Mouse (Mus musculus) macrophage (primary cell): Measurements from ENCODE around the gene Disp3. TPM values are rescaled to one million over a fixed set of nuclear protein-coding genes. Genes with fewer than 3 reads are reported as not detected.

ENCODE experiments used
- H3K27ac ChIP-seq: fragments of 350-480 bp; formaldehyde crosslinking; 2 replicates; pipeline ENCODE4 v1.9.0; 2021
- H3K36me3 ChIP-seq: fragments of 350-480 bp; formaldehyde crosslinking; 2 replicates; pipeline ENCODE4 v1.9.0; 2021; ENCODE audit errors: inconsistent target
- H3K4me3 ChIP-seq: fragments of 350-480 bp; formaldehyde crosslinking; 2 replicates; pipeline ENCODE4 v1.9.0; 2021; ENCODE audit errors: inconsistent target
- H3K79me2 ChIP-seq: fragments of 350-480 bp; formaldehyde crosslinking; 2 replicates; pipeline ENCODE4 v1.9.0; 2021; ENCODE audit errors: inconsistent target
- whole genome bisulfite sequencing: methylation state at CpG from one replicate; pipeline ENCODE4 v1.1.7; 2026; ENCODE audit warnings: inconsistent platforms; ENCODE audit not compliant: missing documents; 5-methylcytosine and 5-hydroxymethylcytosine counted together
- polyA plus RNA-seq: library from polyadenylated mRNA; stranded (reverse); fragments of 250-400 nt; gene quantifications from 3 replicates; pipeline ENCODE4 v1.2.4, GENCODE M21; 2018; ENCODE audit warnings: inconsistent platforms
- total RNA-seq, 78 experiments: library from RNA; depleted of rRNA; stranded (reverse); fragments of 250-400 nt; gene quantifications; 1 replicate in 9 of 78; 2 replicates in 24 of 78; 3 replicates in 43 of 78; 4 replicates in 2 of 78; pipeline ENCODE4 v1.2.4; 2018; ENCODE audit warnings: inconsistent platforms in 56 of 78

The Disp3 gene
- not detected for total RNA-seq (2018; cell fraction: chromatin; rRNA removed)
- not detected for total RNA-seq (2018; cell fraction: cytosol; rRNA removed)
- total RNA-seq (2018; cell fraction: nucleus; rRNA removed) = not detected
- not detected in 3 replicates for polyA plus RNA-seq

DNA sequence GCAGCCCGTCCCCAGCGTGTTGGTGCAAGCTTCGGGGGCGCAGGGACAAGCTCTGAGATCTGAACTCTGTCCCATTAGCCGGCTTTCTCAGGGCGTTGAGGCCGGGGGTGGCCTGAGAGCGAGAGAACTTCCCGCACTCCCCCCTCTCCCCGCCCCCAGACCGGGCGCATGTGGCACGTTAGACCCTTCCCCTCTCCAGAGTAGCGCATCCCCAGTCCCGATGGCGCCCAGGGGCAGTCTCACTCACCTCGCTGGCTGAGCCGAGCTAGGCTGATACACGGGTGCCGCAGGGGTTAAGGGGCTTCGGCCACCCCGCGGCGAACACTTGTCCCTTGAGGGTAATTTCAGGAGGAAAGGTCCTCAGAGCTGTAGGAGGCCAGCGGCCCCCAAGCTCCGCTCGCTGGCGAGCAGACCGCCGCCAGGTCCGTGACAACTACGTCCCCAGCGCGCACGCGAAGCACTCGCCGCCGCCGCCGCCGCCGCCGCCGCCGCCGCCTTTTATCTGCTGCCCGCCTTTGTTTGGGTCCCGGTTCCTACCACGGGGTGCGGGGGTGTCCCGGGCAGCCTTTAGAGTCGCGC lies at the start of gene Disp3:
Disp3 (minus strand) TSS at position 490 of the 579 bp plus-strand sequence.
- H3K36me3 ChIP-seq = no peaks in the 10 kb centered on the region
- no peak within 1 kb of the TSS for H3K27ac ChIP-seq
- H3K4me3 ChIP-seq = no peak within 1 kb of the TSS
- no peaks in the 10 kb centered on the region for H3K79me2 ChIP-seq
- WGBS = 4% methylated on average over 28 of the region's 54 CpGs

DNA sequence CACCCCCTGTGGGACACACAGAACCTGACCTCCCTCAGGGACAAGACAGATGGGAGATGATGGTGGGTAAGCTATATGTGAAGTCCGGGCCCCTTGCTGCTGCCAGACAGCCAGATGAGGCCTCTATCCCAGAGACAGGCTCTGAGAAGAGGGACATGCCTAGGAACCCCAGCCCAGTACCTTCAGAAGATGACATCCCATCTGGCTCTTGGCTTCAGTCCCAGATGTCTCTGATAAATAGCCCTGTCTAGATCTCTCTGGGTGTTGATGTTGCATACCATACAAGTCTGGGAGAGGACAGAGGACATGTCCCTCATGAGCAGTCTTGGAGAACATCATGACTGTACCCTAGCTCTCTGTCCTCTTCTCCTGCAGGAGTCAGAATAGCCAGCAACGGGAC lies 42.5 kb upstream of the Disp3 start:
- Histone ChIP-seq H3K27ac (no peak overlapping the region), H3K79me2 (no peaks in the 10 kb centered on the region), H3K4me3 (no peak overlapping the region), H3K36me3 (no peaks in the 10 kb centered on the region)
- 100% methylated on average over 2 of the region's 2 CpGs for WGBS

DNA sequence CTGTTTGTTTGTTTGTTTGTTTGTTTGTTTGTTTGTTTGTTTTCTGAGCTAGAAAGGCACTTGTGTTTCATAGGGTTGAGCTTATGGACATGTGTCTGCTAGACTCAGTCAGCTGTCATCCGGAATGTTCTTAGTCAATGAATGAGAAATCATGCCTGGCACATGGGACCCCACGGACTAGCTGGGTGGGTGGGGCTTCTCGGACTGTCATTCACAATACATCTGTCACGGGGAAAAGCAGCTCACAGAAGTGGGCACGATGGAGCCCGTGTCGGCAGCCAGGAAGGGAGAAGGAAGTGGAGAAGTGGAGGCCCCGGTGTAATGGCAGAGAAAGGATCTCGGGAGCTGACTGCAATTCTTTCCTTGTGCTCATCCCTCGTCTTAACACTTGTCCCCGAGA lies 41.7 kb upstream of the Disp3 start:
- H3K36me3 ChIP-seq = no peaks in the 10 kb centered on the region
- no peaks in the 10 kb centered on the region for H3K79me2 ChIP-seq
- no peak overlapping the region for H3K4me3 ChIP-seq
- 74% methylated on average over 11 of the region's 11 CpGs for WGBS
- no peak overlapping the region for H3K27ac ChIP-seq

DNA sequence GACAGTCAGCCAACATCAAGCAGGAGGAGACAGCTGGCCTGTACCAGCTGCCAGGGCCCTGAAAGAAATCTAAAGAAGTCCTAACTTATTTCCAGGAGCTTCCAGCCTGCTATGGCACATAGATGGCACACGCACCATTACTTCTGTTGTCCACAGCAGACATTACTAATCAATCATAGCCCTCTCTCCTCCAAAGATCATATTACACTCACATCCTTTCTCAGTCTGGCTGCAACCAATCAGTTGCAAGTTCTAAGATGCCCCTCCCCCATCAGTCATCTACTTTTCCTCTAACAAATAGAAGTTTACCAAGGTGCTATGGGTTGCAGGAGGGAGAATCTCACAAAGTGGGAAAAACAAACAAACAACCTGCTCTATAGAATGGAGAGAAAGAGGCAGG lies 40.5 kb upstream of the Disp3 start:
- Histone ChIP-seq H3K79me2 (no peaks in the 10 kb centered on the region), H3K36me3 (no peaks in the 10 kb centered on the region), H3K4me3 (no peak overlapping the region), H3K27ac (no peak overlapping the region)
- 91% methylated on average over 1 of the region's 1 CpGs for WGBS

DNA sequence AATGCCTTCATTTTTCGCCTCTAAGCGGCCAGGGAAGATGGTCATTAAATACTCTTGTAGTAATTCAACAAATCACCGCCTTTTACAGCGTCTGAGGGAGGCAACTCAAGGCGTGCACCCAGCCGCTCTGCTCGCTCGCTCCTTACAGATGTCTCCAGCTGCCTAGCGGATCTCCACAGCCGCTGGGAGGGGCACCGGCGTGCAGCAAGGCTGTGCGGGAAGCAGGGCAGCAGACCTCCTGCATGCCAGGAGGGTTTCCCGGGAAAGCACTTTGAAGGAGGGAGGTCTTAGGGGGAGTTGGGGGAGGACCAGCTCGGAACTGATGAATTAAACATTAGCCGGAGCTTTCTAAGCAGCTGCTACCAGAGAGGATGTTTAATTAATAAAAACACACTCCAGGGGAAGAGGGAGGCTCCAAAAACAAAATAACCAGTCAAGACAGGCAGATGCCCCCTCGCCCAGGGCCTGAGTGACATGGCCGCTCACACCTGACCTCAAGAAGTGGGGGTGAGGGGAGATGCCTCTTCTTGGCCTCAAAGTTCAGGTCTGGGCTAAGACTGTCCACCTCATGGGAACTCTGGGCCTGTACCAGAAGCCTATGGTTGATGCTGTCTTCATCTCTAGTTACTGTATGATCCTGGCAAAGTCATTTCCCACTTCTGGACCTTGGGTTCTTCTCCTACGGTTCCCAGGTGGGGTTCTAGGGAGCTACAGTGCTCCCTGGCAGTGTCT lies 39.7 kb upstream of the Disp3 start:
- Histone ChIP-seq H3K36me3 (no peaks in the 10 kb centered on the region), H3K4me3 (no peak overlapping the region), H3K79me2 (no peaks in the 10 kb centered on the region), H3K27ac (no peak overlapping the region)
- WGBS = 48% methylated on average over 15 of the region's 19 CpGs

DNA sequence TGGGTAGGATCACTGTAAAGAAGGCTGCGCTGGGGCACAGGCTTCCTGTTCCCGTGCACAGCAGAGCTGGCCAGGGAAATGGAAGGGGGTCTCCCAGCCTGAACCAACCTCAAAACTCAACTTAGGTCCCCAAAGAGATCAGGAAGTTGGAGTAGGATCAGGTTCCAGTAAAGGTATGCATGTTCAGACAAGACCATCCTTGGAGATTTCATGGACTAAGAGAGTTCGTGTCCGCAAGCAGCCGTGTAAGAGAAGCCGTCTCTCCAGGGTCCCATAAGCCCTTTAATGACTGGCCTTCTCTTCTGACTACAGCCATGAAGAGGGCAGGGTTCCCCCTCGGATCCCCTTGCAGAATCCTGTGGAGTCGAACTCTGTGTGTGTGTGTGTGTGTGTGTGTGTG lies 39.0 kb upstream of the Disp3 start:
- no peaks in the 10 kb centered on the region for H3K36me3 ChIP-seq
- no peaks in the 10 kb centered on the region for H3K79me2 ChIP-seq
- H3K27ac ChIP-seq = no peak overlapping the region
- 57% methylated on average over 8 of the region's 8 CpGs for WGBS
- H3K4me3 ChIP-seq = no peak overlapping the region

DNA sequence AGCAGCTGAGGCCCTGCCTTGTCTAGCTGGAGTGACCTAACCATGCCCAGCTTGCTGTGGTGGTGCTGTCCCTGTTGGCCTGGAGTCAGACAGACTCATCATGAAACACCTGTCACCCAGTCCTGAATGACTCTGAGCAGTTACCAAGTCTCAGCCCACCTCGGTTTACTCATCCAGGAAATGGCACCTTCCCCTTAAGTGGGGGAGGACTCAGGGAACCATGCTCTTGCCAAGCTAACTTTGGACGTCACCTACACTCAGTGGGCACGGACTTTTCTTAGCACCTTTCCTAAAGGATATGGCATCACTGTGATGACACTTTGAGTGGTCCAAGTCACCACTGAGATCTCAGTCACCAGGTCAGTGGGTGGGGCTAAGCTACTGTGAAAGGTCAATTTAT lies 38.2 kb upstream of the Disp3 start:
- Histone ChIP-seq H3K4me3 (no peak overlapping the region), H3K36me3 (no peaks in the 10 kb centered on the region), H3K79me2 (no peaks in the 10 kb centered on the region), H3K27ac (no peak overlapping the region)
- 94% methylated on average over 3 of the region's 3 CpGs for WGBS

DNA sequence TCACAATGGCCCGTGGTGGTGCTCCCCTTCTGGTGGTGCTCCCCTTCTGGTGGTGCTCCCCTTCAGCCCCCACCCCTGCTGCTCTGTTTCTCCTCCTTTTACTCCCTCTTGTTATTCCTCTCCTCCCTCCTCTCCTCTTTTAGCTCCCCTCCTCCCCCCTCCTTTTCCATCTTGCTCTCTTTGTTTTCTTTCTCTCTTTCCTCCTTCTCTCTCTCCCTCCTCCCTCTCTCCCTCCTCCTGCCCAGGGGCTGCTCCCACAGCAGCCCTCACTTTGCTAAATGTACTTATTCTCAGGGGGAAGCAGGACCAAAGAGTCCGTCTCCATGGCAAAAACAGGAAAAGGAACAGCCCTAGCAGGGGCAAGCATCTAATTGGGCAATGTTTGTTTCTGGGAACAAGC lies 37.3 kb upstream of the Disp3 start:
- no peak overlapping the region for H3K4me3 ChIP-seq
- H3K79me2 ChIP-seq = no peaks in the 10 kb centered on the region
- no peaks in the 10 kb centered on the region for H3K36me3 ChIP-seq
- WGBS = 30% methylated on average over 2 of the region's 2 CpGs
- no peak overlapping the region for H3K27ac ChIP-seq

DNA sequence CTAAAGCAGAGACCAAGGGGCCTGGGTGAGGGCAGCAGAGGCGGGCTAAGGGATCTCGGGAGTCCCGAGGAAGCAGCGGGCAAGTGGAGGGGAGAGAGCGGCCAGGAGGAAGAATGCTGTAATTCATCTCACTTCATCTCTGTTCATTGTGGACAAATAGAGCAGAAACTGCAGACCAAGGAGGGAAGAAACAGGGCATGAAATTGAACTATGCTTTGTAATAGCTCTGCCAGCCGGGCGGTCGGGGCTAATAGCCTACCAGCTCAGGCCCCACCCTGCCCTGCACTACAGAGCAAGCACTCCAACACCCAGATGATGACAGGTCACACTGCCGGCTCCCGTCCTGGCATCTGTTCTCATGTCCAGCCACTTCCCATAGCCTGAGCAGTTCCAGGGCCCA lies 34.4 kb upstream of the Disp3 start:
- H3K4me3 ChIP-seq = no peak overlapping the region
- no peaks in the 10 kb centered on the region for H3K36me3 ChIP-seq
- no peaks in the 10 kb centered on the region for H3K79me2 ChIP-seq
- no peak overlapping the region for H3K27ac ChIP-seq
- WGBS = 48% methylated on average over 10 of the region's 10 CpGs

DNA sequence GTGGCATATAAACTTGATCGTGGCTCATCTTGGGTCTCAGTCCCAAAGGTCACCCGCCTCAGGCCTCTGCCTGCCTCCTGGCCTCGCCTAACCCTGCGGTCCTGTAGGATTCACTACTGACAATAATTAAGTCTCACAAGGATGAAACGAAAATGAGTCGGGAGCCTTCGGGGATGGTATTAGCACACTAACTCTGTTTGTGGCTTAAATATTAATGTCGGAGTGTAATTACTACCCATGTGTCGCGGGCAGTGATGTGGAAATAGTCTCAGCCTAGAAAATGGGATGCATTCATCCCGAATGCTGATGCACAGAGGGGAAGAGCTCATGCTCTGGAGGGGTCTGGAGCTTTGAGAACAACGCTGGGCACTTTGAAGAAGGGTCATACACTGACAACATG lies 31.6 kb upstream of the Disp3 start:
- H3K36me3 ChIP-seq = no peaks in the 10 kb centered on the region
- H3K4me3 ChIP-seq = no peak overlapping the region
- H3K27ac ChIP-seq = no peak overlapping the region
- WGBS = 93% methylated on average over 12 of the region's 12 CpGs
- no peaks in the 10 kb centered on the region for H3K79me2 ChIP-seq

DNA sequence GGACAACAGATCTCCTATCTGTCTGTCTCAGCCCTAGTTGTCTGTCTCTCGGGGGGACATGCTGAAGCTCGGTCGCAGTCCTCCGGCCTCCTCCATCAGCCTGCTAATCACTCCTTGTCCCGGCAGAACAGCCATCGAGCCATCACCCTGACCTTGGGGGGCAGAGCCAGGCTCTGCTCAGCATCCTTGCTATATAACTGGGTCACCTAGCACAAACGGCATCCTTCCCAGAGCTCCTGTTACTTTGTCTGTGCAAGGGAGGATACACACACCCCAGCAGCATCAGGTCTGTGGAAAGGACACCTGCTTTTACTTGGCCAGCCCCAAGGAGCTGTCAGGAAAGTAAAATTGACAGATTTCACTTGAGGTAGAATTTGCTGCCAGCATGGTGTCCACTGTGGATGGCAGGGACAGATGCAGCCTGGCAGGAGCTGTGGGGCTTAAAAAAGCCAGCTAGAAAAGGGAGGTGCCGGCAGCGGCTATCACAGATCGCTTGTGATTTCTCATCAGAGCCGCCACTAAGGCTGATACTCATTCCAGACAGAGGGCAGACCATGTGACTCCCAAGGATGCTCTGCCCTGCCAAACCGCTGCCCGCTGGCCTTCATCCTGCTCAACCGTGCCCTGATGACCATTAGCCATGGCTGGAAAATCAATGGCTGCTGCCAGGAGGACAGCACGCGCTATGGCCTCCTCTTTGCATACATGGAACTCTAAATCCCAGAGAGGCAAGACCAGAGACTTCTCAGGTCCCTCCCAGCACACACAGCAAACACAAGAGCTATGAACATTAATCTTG lies 27.8 kb upstream of the Disp3 start:
- WGBS = 84% methylated on average over 16 of the region's 16 CpGs
- H3K27ac ChIP-seq = no peak overlapping the region
- no peaks in the 10 kb centered on the region for H3K36me3 ChIP-seq
- H3K79me2 ChIP-seq = no peaks in the 10 kb centered on the region
- no peak overlapping the region for H3K4me3 ChIP-seq

DNA sequence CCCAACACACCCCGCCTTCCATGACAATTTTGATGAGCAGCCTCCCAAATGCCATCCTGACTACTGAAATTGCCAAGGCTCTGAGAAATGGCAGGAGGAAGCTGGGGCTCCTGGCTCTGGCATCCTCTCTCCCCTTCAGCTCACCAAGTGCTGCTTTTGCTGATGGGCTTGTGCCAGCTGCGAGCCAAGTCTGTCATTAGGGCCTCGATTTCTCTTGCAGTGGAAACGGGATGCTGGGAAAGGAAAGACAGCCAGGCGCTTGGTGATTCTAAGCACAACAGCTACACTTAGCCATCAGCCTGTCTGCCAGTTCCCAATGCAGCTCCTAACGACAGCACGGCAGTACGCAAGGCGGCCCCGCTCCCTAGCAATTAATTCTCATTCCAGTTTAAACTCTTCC lies 26.6 kb upstream of the Disp3 start:
- no peak overlapping the region for H3K27ac ChIP-seq
- H3K79me2 ChIP-seq = no peaks in the 10 kb centered on the region
- no peak overlapping the region for H3K4me3 ChIP-seq
- WGBS = 79% methylated on average over 10 of the region's 10 CpGs
- H3K36me3 ChIP-seq = no peaks in the 10 kb centered on the region

DNA sequence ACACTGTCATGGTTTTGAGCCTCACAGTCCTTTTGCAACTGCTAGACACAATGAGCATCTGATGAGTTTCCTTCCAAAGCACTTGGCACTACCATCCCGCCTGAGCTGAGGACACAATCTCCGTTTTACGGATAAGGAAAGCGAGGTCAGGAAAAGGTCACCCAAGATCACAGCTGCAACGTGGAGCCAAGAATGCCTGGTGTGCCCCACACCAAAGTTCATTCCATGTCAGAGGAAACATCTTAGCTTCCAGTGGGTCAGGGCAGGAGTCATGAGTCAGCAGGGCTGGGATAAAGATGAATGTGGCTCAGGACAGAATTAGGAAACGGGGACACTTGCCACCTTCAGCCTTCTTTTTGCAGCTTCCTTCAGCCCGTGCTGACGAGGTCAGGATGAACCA lies 25.8 kb upstream of the Disp3 start:
- H3K79me2 ChIP-seq = no peaks in the 10 kb centered on the region
- H3K36me3 ChIP-seq = no peaks in the 10 kb centered on the region
- H3K27ac ChIP-seq = no peak overlapping the region
- WGBS = 32% methylated on average over 8 of the region's 8 CpGs
- H3K4me3 ChIP-seq = no peak overlapping the region

DNA sequence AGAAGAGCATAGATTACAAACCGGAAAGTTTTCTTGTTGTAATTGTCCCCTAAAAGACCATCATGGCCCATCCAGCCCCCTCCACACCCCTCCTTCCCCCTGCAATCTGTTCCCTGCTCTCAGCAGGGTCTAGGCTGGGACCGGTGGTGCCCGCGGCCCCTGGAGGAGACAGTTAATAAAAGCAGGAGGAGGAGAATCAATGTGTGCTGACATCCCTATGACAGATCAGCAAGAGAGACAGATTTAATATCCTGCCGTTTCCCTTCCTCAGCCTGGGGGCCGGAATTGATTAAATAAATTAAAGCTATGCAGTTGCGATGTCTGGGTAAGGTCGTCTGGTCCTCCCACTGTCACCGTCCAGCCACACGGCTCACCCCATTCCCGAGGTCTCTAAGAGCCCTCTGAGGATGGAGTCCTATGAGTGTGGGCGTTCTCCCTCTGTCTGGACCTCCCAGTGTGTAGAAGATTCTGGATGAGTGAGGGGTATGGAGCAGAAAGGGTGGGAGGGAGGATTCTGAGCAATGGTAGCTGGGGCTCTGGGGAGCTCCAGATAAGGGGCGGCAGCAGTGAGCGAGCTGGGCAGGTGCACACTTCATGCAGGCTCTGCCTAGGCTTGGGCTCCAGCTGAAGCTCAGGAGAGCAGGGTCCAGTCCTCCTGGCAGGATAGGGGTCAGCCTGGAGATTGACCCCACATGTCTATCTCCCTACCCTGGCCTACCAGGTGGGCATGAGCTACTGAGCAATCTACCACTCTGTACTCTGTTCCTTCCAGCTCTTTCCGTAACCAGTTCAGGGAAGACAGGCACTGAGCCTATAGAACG lies 24.7 kb upstream of the Disp3 start:
- H3K36me3 ChIP-seq = no peaks in the 10 kb centered on the region
- H3K4me3 ChIP-seq = no peak overlapping the region
- no peak overlapping the region for H3K27ac ChIP-seq
- H3K79me2 ChIP-seq = no peaks in the 10 kb centered on the region
- 89% methylated on average over 16 of the region's 16 CpGs for WGBS
